Mouse (Mus musculus) midbrain, embryonic 11.5 days (tissue): ENCODE measurements around the gene Cyb561a3. TPM values are rescaled to one million over a fixed set of nuclear protein-coding genes. Genes with fewer than 3 reads are reported as not detected.

ENCODE experiments used
- ATAC-seq: fragments of 200-750 bp; cut with Nextera tagmentation; 2 replicates; pipeline ENCODE4 v1.8.0; 2017; ENCODE audit warnings: moderate TSS enrichment, moderate library complexity; ENCODE audit not compliant: low FRiP score
- DNase-seq: peaks from one replicate; pipeline ENCODE4 v3.0.0; 2015; ENCODE audit warnings: low spot score; ENCODE audit errors: missing footprints
- H3K27ac ChIP-seq: fragments of 300-500 bp; sonication (generic); 2 replicates; pipeline ENCODE4 v1.5.1; 2014; ENCODE audit warnings: low read depth, low read length
- H3K27me3 ChIP-seq: fragments of 300-500 bp; sonication (generic); 2 replicates; pipeline ENCODE4 v1.6.1; 2014; ENCODE audit warnings: mild to moderate bottlenecking, low read length, moderate library complexity, mixed read lengths; ENCODE audit not compliant: control insufficient read depth, insufficient read depth
- H3K36me3 ChIP-seq: fragments of 300-500 bp; sonication (generic); 2 replicates; pipeline ENCODE4 v1.6.1; 2014; ENCODE audit warnings: mild to moderate bottlenecking, low read length, moderate library complexity, mixed read lengths; ENCODE audit not compliant: control insufficient read depth, insufficient read depth
- H3K4me1 ChIP-seq: fragments of 300-500 bp; sonication (generic); 2 replicates; pipeline ENCODE4 v1.6.1; 2014; ENCODE audit warnings: low read length; ENCODE audit not compliant: control insufficient read depth, insufficient read depth
- H3K4me2 ChIP-seq: fragments of 300-500 bp; sonication (generic); 2 replicates; pipeline ENCODE4 v1.6.1; 2014; ENCODE audit warnings: mild to moderate bottlenecking, moderate library complexity
- H3K4me3 ChIP-seq: fragments of 300-500 bp; sonication (generic); 2 replicates; pipeline ENCODE4 v1.5.1; 2014; ENCODE audit warnings: low read depth, low read length
- H3K9ac ChIP-seq: fragments of 300-500 bp; sonication (generic); 2 replicates; pipeline ENCODE4 v1.6.1; 2014; ENCODE audit warnings: low read length
- H3K9me3 ChIP-seq: fragments of 300-500 bp; sonication (generic); 2 replicates; pipeline ENCODE4 v1.6.1; 2016; ENCODE audit warnings: low read length; ENCODE audit not compliant: control insufficient read depth
- WGBS: fragments of 180-500 bp; shearing (Covaris S2); extraction: QIAGEN DNeasy Blood & Tissue Kit; methylation state at CpG from one replicate; pipeline ENCODE4 v1.1.7; 2014; 5-methylcytosine and 5-hydroxymethylcytosine counted together
- polyA plus RNA-seq: library from polyadenylated mRNA; unstranded; fragments of >200 nt; fragmentation: Nextera tagmentation; extraction: Ambion mirVana; gene quantifications from 2 replicates; pipeline ENCODE4 v1.2.1, GENCODE M21; 2014

Gene Cyb561a3
- polyA plus RNA-seq, 1 experiment from 2014 or later: 16.1 TPM

DNA sequence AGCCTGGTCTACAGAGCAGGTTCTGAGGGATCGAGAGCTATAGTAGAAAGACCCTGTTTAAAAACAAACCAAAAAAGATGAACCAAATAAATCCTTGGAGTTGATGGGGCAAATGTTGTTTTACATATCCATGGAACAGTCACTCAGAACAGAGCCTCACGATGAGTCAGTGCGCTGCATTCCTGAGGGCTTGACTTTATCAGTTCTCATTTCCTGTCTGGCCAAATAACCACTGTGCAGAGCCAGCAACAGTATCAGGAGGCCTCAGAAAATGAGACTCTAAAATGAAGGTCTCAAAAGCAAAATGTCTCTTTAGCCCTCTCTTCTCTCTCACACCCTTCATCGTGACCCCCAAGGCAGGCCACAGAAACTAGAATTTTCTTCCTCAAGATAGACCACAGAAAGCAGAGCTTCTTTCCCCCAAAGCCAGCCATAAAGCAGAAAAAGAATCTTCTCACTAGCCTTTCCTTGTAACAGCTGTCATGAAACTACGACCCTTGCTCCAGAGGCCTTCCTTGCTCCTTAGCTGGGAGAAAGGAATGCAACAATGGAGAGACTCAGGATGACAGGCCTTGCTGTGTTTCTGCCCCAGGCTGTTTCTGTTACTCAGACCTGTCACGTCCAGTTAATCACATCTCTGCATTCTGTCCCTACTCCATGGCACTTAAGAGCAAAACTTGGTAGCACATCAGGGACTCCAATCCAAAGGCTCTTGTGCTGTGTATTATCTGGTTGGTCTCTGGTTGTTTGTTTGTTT lies 15.2 kb upstream of the Cyb561a3 start:
- Histone ChIP-seq H3K36me3 (no peaks in the 10 kb centered on the region), H3K27me3 (no peaks in the 10 kb centered on the region), H3K4me1 (no peaks in the 10 kb centered on the region), H3K9ac (no peak overlapping the region), H3K4me2 (no peak overlapping the region), H3K4me3 (no peak overlapping the region), H3K27ac (no peak overlapping the region), H3K9me3 (no peaks in the 10 kb centered on the region)
- ATAC-seq (no peak), DNase-seq (no peak)
- 77% methylated on average over 6 of the region's 6 CpGs for WGBS

DNA sequence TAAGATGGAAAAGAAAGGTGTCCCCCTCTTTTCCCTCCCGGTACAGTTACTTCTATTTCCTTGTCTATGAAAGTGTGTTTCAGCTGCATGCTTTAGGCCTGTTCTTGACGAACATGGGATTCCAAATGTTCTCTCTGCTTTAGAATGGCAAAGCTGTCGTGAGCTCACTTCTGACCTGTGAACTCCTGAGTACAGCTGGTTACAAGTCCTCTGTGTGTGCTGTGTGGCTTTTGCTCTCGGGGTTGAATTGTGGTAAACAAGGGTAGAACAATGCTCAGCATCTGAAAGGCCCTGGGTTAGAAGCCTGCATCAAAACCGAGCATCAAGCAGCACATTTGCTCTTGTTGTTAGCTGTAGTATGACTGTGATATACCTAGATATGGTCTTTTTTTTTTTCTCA lies 14.6 kb upstream of the Cyb561a3 start:
- Histone ChIP-seq H3K4me2 (no peak overlapping the region), H3K9me3 (no peaks in the 10 kb centered on the region), H3K27me3 (no peaks in the 10 kb centered on the region), H3K9ac (no peak overlapping the region), H3K4me3 (no peak overlapping the region), H3K36me3 (no peaks in the 10 kb centered on the region), H3K27ac (no peak overlapping the region), H3K4me1 (no peaks in the 10 kb centered on the region)
- 72% methylated on average over 5 of the region's 5 CpGs for WGBS
- DNase-seq (no peak), ATAC-seq (no peak)

DNA sequence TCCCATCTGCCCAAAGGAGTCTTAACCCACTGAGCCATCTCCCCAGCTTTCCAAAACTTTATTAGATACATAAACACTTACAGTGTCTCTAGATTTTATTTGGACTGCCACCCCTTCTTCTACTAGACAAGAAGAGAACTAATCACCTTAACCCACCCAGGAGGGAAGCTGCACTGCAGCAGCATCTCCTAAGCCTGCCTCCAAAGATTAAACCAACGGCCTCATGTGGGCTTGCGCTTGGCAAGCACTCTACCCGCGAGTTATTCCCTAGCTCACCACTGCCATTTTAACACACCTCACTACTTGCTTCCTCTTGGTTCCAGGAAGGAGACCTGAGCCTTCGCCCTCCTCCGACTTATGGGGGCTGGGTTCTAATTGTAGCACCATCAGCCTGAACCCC lies 12.7 kb upstream of the Cyb561a3 start:
- Histone ChIP-seq H3K4me3 (no peak overlapping the region), H3K9me3 (no peaks in the 10 kb centered on the region), H3K36me3 (no peaks in the 10 kb centered on the region), H3K9ac (no peak overlapping the region), H3K27me3 (no peaks in the 10 kb centered on the region), H3K4me1 (no peaks in the 10 kb centered on the region), H3K27ac (no peak overlapping the region), H3K4me2 (no peak overlapping the region)
- WGBS: 76% methylated on average over 6 of the region's 6 CpGs
- ATAC-seq: no peak
- DNase-seq: no peak

DNA sequence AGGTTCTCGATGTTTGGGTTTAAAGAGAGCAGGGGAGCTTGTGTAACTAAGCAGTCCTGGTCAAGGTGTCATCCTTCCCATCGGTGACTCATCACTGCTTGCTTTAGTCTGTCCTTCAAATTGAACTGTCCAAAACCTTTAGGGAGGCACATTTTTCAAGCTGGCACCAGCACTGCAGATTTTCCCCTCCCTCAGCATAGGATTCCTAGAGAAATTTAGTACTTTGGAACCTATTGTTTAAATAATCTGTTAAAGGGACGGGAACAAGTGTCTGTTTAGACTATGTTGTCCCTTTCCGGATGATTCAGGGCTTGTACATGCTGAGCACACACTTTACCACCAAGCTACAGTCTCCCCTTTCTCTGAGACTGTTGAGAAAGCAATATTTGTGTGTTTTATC lies 11.8 kb upstream of the Cyb561a3 start:
- 80% methylated on average over 4 of the region's 4 CpGs for WGBS

DNA sequence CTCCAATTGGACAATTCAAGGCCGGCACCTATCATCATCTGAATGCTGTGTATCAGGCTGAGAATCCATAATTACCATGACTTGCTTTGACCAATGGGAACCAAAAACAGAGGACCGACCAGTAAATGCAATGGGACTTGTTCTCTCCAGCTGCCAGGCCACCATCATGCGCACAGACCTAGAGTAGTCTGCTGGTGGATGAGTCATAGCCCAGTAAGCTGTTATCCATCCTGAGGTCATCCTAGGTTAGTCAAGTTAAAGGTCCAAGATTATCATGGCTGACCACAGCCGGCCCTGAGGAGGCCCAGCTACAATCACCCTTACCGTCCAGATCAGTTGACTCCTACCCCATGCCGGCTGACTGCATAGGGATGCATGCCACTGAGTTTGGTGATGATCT lies 7.3 kb upstream of the Cyb561a3 start:
- 94% methylated on average over 6 of the region's 6 CpGs for WGBS
- Histone ChIP-seq H3K4me3 (no peak overlapping the region), H3K27ac (no peak overlapping the region), H3K9me3 (no peaks in the 10 kb centered on the region), H3K27me3 (no peaks in the 10 kb centered on the region), H3K4me2 (no peak overlapping the region), H3K9ac (no peak overlapping the region), H3K4me1 (no peaks in the 10 kb centered on the region), H3K36me3 (peaks cover 18% of the 10 kb centered on the region)
- no peak for DNase-seq
- no peak for ATAC-seq

More for the DNA sequence above, 11.8 kb upstream of the Cyb561a3 start:
- H3K4me3 ChIP-seq: no peak overlapping the region
- H3K9ac ChIP-seq: no peak overlapping the region
- H3K4me1 ChIP-seq: no peaks in the 10 kb centered on the region
- no peak overlapping the region for H3K4me2 ChIP-seq
- DNase-seq (no peak), ATAC-seq (no peak)
- no peaks in the 10 kb centered on the region for H3K27me3 ChIP-seq
- peaks cover 3% of the 10 kb centered on the region; the same call in 1 of the 2 replicates for H3K36me3 ChIP-seq
- no peaks in the 10 kb centered on the region for H3K9me3 ChIP-seq
- no peak overlapping the region for H3K27ac ChIP-seq

DNA sequence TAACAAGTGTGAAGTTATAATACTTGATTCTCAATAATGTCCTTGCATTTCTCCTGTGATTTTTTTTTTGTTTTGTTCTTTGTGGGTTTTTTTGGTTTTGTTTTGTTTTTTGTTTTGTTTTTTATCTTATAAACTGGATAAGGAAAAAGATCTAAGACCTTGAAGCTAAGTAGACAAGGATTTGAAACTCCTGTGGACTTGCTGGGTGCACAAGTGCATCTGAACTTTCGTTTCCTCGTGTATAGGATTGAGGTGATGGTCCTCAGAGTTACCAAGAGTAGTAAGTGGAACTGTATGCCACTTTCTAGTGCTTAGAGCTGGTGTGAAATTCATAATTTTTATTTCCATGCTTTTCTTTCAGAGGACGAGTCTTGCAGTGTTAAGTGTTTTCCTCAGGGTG lies 3.1 kb downstream of the Cyb561a3 start:
- Histone ChIP-seq H3K9ac (no peak overlapping the region), H3K27ac (no peak overlapping the region), H3K4me3 (no peak overlapping the region), H3K36me3 (no peaks in the 10 kb centered on the region; the same call in 1 of the 2 replicates), H3K4me1 (peaks cover 5% of the 10 kb centered on the region; the same call in 1 of the 2 replicates), H3K9me3 (no peaks in the 10 kb centered on the region), H3K4me2 (no peak overlapping the region), H3K27me3 (no peaks in the 10 kb centered on the region)
- WGBS: 73% methylated on average over 3 of the region's 3 CpGs
- no peak for DNase-seq
- ATAC-seq: no peak

DNA sequence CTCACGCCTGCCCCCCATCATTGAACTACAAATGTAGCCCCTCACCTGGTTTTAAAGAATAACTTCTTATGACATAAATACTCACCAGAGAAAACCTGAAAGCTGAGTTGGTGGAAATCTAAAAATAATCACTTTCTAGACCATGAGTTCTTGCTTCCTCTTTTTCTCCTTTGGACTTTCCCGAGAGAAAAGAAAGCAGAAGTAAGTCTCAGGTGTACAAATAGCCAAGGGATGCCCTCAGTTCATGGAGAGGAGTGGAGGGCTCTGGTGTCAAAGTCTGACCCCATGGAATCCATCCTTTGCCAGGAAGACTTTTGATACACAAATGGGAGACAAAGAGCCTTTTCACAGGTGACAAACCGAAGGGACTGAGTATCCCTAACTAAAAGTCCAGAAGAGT lies 3.8 kb downstream of the Cyb561a3 start:
- ATAC-seq: no peak
- H3K4me2 ChIP-seq: no peak overlapping the region
- H3K9ac ChIP-seq: no peak overlapping the region
- H3K9me3 ChIP-seq: no peaks in the 10 kb centered on the region
- H3K4me3 ChIP-seq: no peak overlapping the region
- peaks cover 5% of the 10 kb centered on the region; the same call in 1 of the 2 replicates for H3K4me1 ChIP-seq
- 85% methylated on average over 3 of the region's 3 CpGs for WGBS
- no peak for DNase-seq
- no peaks in the 10 kb centered on the region for H3K36me3 ChIP-seq
- H3K27ac ChIP-seq: no peak overlapping the region
- H3K27me3 ChIP-seq: no peaks in the 10 kb centered on the region

DNA sequence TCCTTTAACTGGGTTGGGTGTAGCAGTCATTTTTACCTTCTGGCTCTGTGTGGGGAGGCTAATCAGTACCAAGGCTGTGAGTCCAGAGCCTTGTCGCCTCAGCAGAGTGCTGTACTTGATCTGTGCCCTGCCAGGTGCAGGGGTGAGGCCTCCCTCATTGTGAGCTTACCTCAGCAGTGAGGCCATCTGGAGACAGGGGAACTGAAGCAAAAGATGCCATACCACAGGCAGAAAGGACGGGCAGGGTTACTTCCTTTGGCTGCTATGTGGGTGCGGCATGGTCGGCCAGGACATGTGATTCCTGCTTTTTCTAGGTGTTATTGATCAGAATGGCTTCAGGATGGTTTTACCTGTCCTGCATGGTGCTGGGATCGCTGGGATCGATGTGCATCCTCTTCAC lies 5.0 kb downstream of the Cyb561a3 start:
- no peak for ATAC-seq
- H3K4me3 ChIP-seq: no peak overlapping the region
- H3K27me3 ChIP-seq: no peaks in the 10 kb centered on the region
- 80% methylated on average over 6 of the region's 6 CpGs for WGBS
- H3K36me3 ChIP-seq: no peaks in the 10 kb centered on the region
- no peak overlapping the region for H3K4me2 ChIP-seq
- DNase-seq: no peak
- no peak overlapping the region for H3K27ac ChIP-seq
- H3K9ac ChIP-seq: no peak overlapping the region
- no peaks in the 10 kb centered on the region for H3K9me3 ChIP-seq
- H3K4me1 ChIP-seq: peaks cover 3% of the 10 kb centered on the region; the same call in 1 of the 2 replicates

DNA sequence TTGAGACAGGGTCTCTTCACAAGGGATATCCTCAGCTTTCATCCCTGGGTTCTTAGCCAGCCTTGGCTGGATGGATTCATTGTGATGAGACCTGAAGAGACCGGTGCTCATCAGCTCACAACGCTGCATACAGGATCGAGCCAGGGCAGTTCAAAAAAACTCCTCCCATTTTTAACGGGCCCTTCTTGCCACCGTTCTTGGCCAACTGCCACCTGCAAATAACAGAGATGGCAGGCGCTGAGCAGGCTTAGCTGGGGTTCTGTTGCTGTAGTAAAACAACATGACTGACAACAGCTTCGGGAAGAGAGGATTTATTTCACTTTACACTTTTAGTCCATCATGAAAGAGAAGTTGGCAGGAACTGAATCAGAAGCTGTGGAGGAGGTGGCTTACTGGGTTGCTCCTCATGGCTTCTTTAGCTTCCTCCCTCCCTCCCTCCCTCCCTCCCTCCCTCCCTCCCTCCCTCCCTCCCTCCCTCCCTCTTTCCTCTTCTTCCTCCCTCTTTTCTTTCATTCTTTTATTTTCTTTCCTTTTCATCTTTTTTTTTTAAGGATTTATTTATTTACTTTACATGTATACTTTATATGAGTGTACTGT lies 6.7 kb downstream of the Cyb561a3 start:
- H3K4me2 ChIP-seq: no peak overlapping the region
- H3K9me3 ChIP-seq: no peaks in the 10 kb centered on the region
- H3K9ac ChIP-seq: no peak overlapping the region
- no peak overlapping the region for H3K4me3 ChIP-seq
- no peaks in the 10 kb centered on the region for H3K36me3 ChIP-seq
- no peaks in the 10 kb centered on the region for H3K27me3 ChIP-seq
- H3K4me1 ChIP-seq: no peaks in the 10 kb centered on the region
- DNase-seq (no peak), ATAC-seq (no peak)
- no peak overlapping the region for H3K27ac ChIP-seq
- WGBS: 82% methylated on average over 7 of the region's 7 CpGs
